8 mouse cellular contexts compared by ENCODE assay signal in genomic region chr5:73647261-73647900, GRCm38 (mm10). TPM values are rescaled to one million over a fixed set of nuclear protein-coding genes. Genes with fewer than 3 reads are reported as not detected.
A peak's percentile ranks its signal among the peaks of the same experiment; 100 is the strongest.
DNase-seq lines count a peak whose midpoint lies in the region; ATAC-seq and TF ChIP-seq lines count a peak whose summit lies in the region.

TSS of gene Sgcb (minus strand) at chr5:73647790.

- peak within 1 kb of the TSS; percentile 57 for H3K4me2 ChIP-seq in hindbrain, embryonic 11.5 days (replicated peaks; ENCODE audit: low read depth, low read length)

- 0 out of 4 replicates have a peak, but pooled peaks cover 0 to 3% of the 10 kb centered on the region in 2 experiments for H3K4me1 ChIP-seq in MEL (ENCODE audit: control insufficient read depth in 1 of 2, insufficient read depth in 2 of 2, low read length in 2 of 2)
- H3K4me1 ChIP-seq in hindbrain, embryonic 11.5 days (replicated peaks; ENCODE audit: control insufficient read depth, insufficient read depth, low read length), result peaks cover 7% of the 10 kb centered on the region

- no peak for TF ChIP-seq EP300 in MEL (IDR thresholded peaks at IDR 0.05; ENCODE audit: low read depth in 1 of 2, low read length in 2 of 2)

- peak within 1 kb of the TSS; percentile 69 for H3K9ac ChIP-seq in MEL (ENCODE audit: control insufficient read depth, low read depth, low read length, poor library complexity, severe bottlenecking)
- H3K9ac ChIP-seq in hindbrain, embryonic 11.5 days (ENCODE audit: low read depth, low read length), result peak within 1 kb of the TSS; percentile 86

- no peak within 1 kb of the TSS for H3K27ac ChIP-seq in MEL (ENCODE audit: control insufficient read depth, low read depth, low read length)
- no peak within 1 kb of the TSS for H3K27ac ChIP-seq in hindbrain, embryonic 11.5 days (ENCODE audit: low read depth, low read length)

- peak; percentile 59 to 87; a peak in 3 of 4 replicates for TF ChIP-seq POLR2A in MEL (IDR thresholded peaks at IDR 0.05; ENCODE audit: control insufficient read depth in 1 of 2, insufficient read depth in 1 of 2, low read depth in 1 of 2, low read length in 2 of 2, poor library complexity in 1 of 2)

- no peaks in the 10 kb centered on the region for H3K79me2 ChIP-seq in MEL (ENCODE audit: control insufficient read depth, insufficient read depth, low read length, poor library complexity)

- no peaks in the 10 kb centered on the region for H3K9me3 ChIP-seq in MEL (replicated peaks; ENCODE audit: insufficient read depth, low read length)
- H3K9me3 ChIP-seq in hindbrain, embryonic 11.5 days (ENCODE audit: control insufficient read depth, low read length), result no peaks in the 10 kb centered on the region

- peak; percentile 78 for DNase-seq in MEL (ENCODE audit: low read depth, low spot score)
- peak; percentile 89 for DNase-seq in cerebellum, adult 9-10 months
- DNase-seq in frontal cortex, postnatal 10 days (ENCODE audit: low spot score in 2 of 2), result peak; percentile 73 to 80
- DNase-seq in hindbrain, embryonic 11.5 days (ENCODE audit: low spot score), result peak; percentile 87
- DNase-seq in layer of hippocampus, postnatal 14 days (ENCODE audit: low spot score in 2 of 2), result peak; percentile 80 to 86
- peak; percentile 91 for DNase-seq in lung, postnatal 10 days
- DNase-seq in ovary, postnatal 36 days (ENCODE audit: low spot score), result peak; percentile 87
- peak; percentile 91 for DNase-seq in thymus, postnatal 14 days

- no peak for TF ChIP-seq CTCF in MEL (IDR thresholded peaks at IDR 0.05 in 2 of 3, conservative IDR thresholded peaks at IDR 0.05 in 1 of 3; ENCODE audit: control insufficient read depth in 1 of 3, insufficient read depth in 1 of 3, low read depth in 2 of 3, low read length in 3 of 3, poor library complexity in 1 of 3, severe bottlenecking in 1 of 3)

- WGBS in hindbrain, embryonic 11.5 days, result under 1% methylated on average over 62 of the region's 62 CpGs

- H3K4me3 ChIP-seq in MEL (ENCODE audit: control insufficient read depth in 1 of 2, insufficient read depth in 1 of 2, low read depth in 2 of 2, low read length in 2 of 2), result peak within 1 kb of the TSS; percentile 71 to 89
- peak within 1 kb of the TSS; percentile 82 for H3K4me3 ChIP-seq in hindbrain, embryonic 11.5 days (ENCODE audit: low read depth, low read length)

- peak; percentile 90 for ATAC-seq in hindbrain, embryonic 11.5 days (ENCODE audit: low FRiP score)

- TF ChIP-seq RAD21 in MEL (IDR thresholded peaks at IDR 0.05; ENCODE audit: low read depth, low read length), result no peak

- peaks cover 0 to 2% of the 10 kb centered on the region in 2 experiments; a peak in 1 of 4 replicates for H3K36me3 ChIP-seq in MEL (ENCODE audit: control insufficient read depth in 1 of 2, insufficient read depth in 2 of 2, low read length in 2 of 2)
- no peaks in the 10 kb centered on the region for H3K36me3 ChIP-seq in hindbrain, embryonic 11.5 days (ENCODE audit: control insufficient read depth, insufficient read depth, low read length)

- H3K27me3 ChIP-seq in MEL (ENCODE audit: control insufficient read depth in 1 of 2, insufficient read depth in 2 of 2, low read length in 2 of 2), result peaks cover 0 to 2% of the 10 kb centered on the region in 2 experiments; a peak in 1 of 4 replicates
- H3K27me3 ChIP-seq in hindbrain, embryonic 11.5 days (ENCODE audit: control insufficient read depth, insufficient read depth, low read length), result peaks cover 37% of the 10 kb centered on the region

TF ChIP-seq in MEL, 35 proteins besides CTCF, POLR2A, EP300 and RAD21:
- TF ChIP-seq SIN3A (IDR thresholded peaks at IDR 0.05; ENCODE audit: low read length) (no peak), JUND (IDR thresholded peaks at IDR 0.05; ENCODE audit: low read depth, low read length) (no peak), MYB (IDR thresholded peaks at IDR 0.05; ENCODE audit: low read depth, low read length) (no peak), TCF12 (IDR thresholded peaks at IDR 0.05; ENCODE audit: low read depth, low read length) (peak; percentile 48; the same call in 1 of the 2 replicates), MAX (IDR thresholded peaks at IDR 0.05; ENCODE audit: low read length) (no peak), NELFE (IDR thresholded peaks at IDR 0.05; ENCODE audit: low read depth, low read length) (peak; percentile 56), ELF1 (IDR thresholded peaks at IDR 0.05; ENCODE audit: low read depth, low read length) (no peak), MEF2A (IDR thresholded peaks at IDR 0.05; ENCODE audit: extremely low read depth, insufficient replicate concordance, low read depth, low read length, poor library complexity, severe bottlenecking) (no peak), NRF1 (IDR thresholded peaks at IDR 0.05; ENCODE audit: insufficient read depth, low read depth, low read length, poor library complexity, severe bottlenecking) (peak; percentile 90)

RNA-seq across cellular contexts. Expression of gene Sgcb, which starts in this region (rescaled TPM):
- 3.6 and 4.1 TPM in 2 replicates for total RNA-seq in MEL (2012; rRNA removed)
- 1 to 10 TPM in 1 of 2 experiments, not detected in 1; 8.4 TPM for polyA plus RNA-seq in MEL (2012; ENCODE audit: insufficient read depth in 1 of 2, insufficient read length in 2 of 2, low read depth in 1 of 2, low replicate concordance in 2 of 2, missing spikeins in 1 of 2)
- 24.6 and 26.3 TPM in 2 replicates for polyA plus RNA-seq in hindbrain, embryonic 11.5 days (2014; fragmentation: Nextera tagmentation; extraction: Ambion mirVana)
- 10 to 100 TPM; 59.4 to 60.5 TPM for total RNA-seq in layer of hippocampus, postnatal 14 days (2021)

Comparison
In these comparisons a context has a peak if more than half of its experiments do, and no peak if none do; other contexts are left out.
1. RNA of gene Sgcb (total RNA-seq): 59.4 to 60.5 TPM in layer of hippocampus, postnatal 14 days; 3.6 to 4.1 TPM in MEL; every median in the first group is over 10 times any median in the second.
2. Peak in every context shown above with its lines, with median percentiles within 50 percentile points of each other: DNase-seq.